Mouse (Mus musculus) heart, embryonic 15.5 days (tissue): ENCODE measurements at regions not wholly inside any gene's neighbourhood (a gene's known extent, or its start where the extent isn't known, plus 50 kb on each side); places are given as distances from the start of the nearest gene placed in this dataset.
A peak's percentile ranks its signal among the peaks of the same experiment; 100 is the strongest.

Experiments used
- ATAC-seq: fragments of 200-750 bp; cut with Nextera tagmentation; replicated peaks from 2 replicates; pipeline ENCODE4 v1.8.0; 2017; ENCODE audit warnings: low read depth, moderate TSS enrichment; ENCODE audit not compliant: insufficient number of reproducible peaks, insufficient read depth, low FRiP score
- H3K27ac ChIP-seq: fragments of 300-500 bp; sonication (generic); 2 replicates; pipeline ENCODE4 v1.5.1; 2015; ENCODE audit warnings: mild to moderate bottlenecking, inconsistent platforms
- H3K27me3 ChIP-seq: fragments of 300-500 bp; sonication (generic); 2 replicates; pipeline ENCODE4 v1.6.1; 2015; ENCODE audit warnings: inconsistent platforms
- H3K36me3 ChIP-seq: fragments of 300-500 bp; sonication (generic); 2 replicates; pipeline ENCODE4 v1.6.1; 2015; ENCODE audit warnings: mild to moderate bottlenecking, inconsistent platforms
- H3K4me1 ChIP-seq: fragments of 300-500 bp; sonication (generic); replicated peaks from 2 replicates; pipeline ENCODE4 v1.6.1; 2015; ENCODE audit warnings: inconsistent platforms
- H3K4me2 ChIP-seq: fragments of 300-500 bp; sonication (generic); 2 replicates; pipeline ENCODE4 v1.6.1; 2015; ENCODE audit warnings: inconsistent platforms, mild to moderate bottlenecking, moderate library complexity
- H3K4me3 ChIP-seq: fragments of 300-500 bp; sonication (generic); 2 replicates; pipeline ENCODE4 v1.5.1; 2015; ENCODE audit warnings: mild to moderate bottlenecking, inconsistent platforms
- H3K9ac ChIP-seq: fragments of 300-500 bp; sonication (generic); 2 replicates; pipeline ENCODE4 v1.6.1; 2015; ENCODE audit warnings: mild to moderate bottlenecking, inconsistent platforms
- H3K9me3 ChIP-seq: fragments of 300-500 bp; sonication (generic); replicated peaks from 2 replicates; pipeline ENCODE4 v1.6.1; 2016; ENCODE audit warnings: inconsistent platforms
- WGBS: fragments of 180-500 bp; shearing (Covaris S2); methylation state at CpG from one replicate; pipeline ENCODE4 v1.1.7; 2015; ENCODE audit warnings: mixed read lengths; 5-methylcytosine and 5-hydroxymethylcytosine counted together

DNA sequence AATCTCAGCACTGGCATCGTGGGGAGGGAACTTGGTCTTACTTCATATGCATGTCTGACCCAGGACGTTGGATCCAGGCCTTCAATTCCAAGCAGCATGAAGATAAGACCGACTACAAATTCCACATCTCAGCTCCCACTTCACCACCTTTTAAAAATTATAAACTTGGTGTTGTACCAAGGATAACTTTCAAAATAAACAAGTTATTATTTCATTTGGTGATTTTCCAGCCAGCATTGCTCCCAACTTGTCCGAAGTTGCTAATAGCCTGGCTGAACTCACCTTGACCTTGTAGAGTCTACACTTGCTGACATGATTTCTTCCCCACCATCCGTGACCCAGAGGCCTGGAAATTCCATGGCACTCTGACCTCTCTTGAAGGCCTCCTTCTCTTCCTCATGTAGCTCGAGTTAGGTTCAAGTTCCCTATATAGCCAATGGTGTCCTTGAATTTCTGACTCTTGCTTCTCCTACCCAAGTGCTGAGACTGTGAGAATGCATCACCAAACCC is 123.7 kb downstream of the Thbs2 start:
- Histone ChIP-seq H3K4me3 (no peak overlapping the region), H3K4me1 (no peaks in the 10 kb centered on the region), H3K9ac (no peak overlapping the region), H3K27ac (no peak overlapping the region), H3K36me3 (no peaks in the 10 kb centered on the region), H3K27me3 (no peaks in the 10 kb centered on the region), H3K4me2 (no peak overlapping the region), H3K9me3 (no peaks in the 10 kb centered on the region)
- WGBS, result 41% methylated on average over 6 of the region's 6 CpGs
- ATAC-seq, result 0 out of 2 replicates have a peak, but pooled peaks have one; percentile 14

DNA sequence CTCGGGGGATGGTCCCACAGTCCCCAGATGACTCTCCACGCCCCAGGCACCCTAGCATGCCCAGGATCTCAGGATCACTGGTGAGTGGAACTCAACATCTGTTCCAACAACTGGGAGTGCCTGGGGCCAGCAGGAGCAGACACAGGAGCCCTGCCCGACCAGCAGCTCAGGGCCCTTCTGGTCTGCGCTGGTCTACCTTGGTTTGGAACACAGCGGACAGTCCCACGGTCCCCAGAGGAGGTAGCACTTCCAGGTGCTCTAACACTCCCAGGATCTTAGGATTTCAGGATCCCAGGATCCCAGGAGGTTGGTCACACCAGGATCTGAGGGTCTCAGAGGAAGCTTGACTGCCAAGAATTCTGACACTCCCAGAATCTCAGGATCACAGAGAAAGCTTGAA is 131.8 kb downstream of the Thbs2 start:
- no peak overlapping the region for H3K9ac ChIP-seq
- no peak overlapping the region for H3K4me2 ChIP-seq
- no peaks in the 10 kb centered on the region for H3K27me3 ChIP-seq
- H3K36me3 ChIP-seq, result no peaks in the 10 kb centered on the region
- no peak for ATAC-seq
- H3K27ac ChIP-seq, result no peak overlapping the region
- no peaks in the 10 kb centered on the region for H3K4me1 ChIP-seq
- no peaks in the 10 kb centered on the region for H3K9me3 ChIP-seq
- no peak overlapping the region for H3K4me3 ChIP-seq
- 76% methylated on average over 6 of the region's 6 CpGs for WGBS

DNA sequence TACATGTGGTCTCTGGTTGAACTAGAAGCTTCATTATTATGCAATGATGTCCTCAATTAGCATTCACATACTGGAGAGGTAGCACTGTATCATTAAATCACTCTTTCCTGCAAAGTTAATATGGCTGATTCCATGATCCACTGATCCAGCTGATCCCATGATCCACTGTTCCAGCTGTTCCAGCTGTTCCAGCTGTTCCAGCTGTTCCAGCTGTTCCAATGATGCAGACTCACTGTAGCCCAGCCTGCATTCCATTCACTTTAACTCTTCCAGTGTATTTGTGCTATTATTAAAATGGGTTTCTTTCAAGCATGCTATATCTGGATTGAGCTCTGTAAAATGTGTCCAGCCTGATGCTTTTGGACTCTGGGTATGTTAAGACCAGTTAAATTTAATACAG is 136.8 kb downstream of the Thbs2 start:
- ATAC-seq, result no peak
- Histone ChIP-seq H3K27ac (no peak overlapping the region), H3K4me2 (no peak overlapping the region), H3K4me1 (peaks cover 4% of the 10 kb centered on the region; the same call in 1 of the 2 replicates), H3K36me3 (no peaks in the 10 kb centered on the region), H3K9ac (no peak overlapping the region), H3K27me3 (no peaks in the 10 kb centered on the region), H3K9me3 (no peaks in the 10 kb centered on the region), H3K4me3 (no peak overlapping the region)

DNA sequence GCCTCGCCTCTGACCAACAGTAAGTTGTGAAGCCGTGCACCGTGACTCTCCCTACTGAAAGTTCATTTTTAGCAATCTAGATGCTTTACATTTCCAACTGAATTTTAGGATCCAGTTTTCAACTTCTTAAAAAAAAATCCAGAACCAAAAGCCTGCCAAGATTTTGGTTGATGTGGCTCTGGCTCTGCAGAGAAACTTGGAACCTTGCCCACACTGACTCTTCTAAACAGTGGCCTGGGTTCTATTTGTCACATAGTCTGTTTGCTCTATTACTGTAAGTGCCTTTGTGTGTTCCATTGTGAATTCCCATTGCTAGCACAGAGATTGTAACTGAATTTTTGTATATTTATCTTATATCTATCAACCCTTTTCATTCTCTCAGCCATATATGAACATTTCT is 140.8 kb downstream of the Thbs2 start:
- Histone ChIP-seq H3K27ac (no peak overlapping the region), H3K9ac (no peak overlapping the region), H3K27me3 (no peaks in the 10 kb centered on the region), H3K36me3 (no peaks in the 10 kb centered on the region), H3K4me3 (no peak overlapping the region), H3K9me3 (no peaks in the 10 kb centered on the region), H3K4me1 (peaks cover 4% of the 10 kb centered on the region; the same call in 1 of the 2 replicates), H3K4me2 (no peak overlapping the region)
- WGBS, result 64% methylated on average over 3 of the region's 3 CpGs
- no peak for ATAC-seq

DNA sequence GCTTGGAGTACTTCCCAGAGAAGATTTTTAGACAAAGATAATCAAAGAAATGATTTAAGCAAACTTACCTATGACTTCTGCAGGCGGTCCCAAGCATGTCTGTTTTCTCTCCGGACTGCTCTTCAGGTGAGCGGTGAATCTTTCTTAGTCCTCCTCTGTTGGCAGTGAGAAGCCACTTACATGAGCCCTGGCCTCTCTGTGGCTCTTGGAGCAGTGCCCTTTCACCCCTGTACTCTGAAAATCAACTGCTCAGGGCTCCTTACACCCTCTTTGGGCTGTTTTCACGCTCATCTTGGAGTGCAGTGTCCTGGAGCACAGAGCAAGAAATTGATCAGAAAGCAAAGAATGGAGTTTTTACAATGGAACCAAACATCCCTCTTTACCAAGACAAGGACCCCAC is 142.0 kb downstream of the Thbs2 start:
- Histone ChIP-seq H3K36me3 (no peaks in the 10 kb centered on the region), H3K9me3 (no peaks in the 10 kb centered on the region), H3K4me2 (no peak overlapping the region), H3K9ac (no peak overlapping the region), H3K27me3 (no peaks in the 10 kb centered on the region), H3K27ac (no peak overlapping the region), H3K4me3 (no peak overlapping the region), H3K4me1 (peaks cover 4% of the 10 kb centered on the region; the same call in 1 of the 2 replicates)
- WGBS, result 82% methylated on average over 4 of the region's 4 CpGs
- ATAC-seq, result no peak

DNA sequence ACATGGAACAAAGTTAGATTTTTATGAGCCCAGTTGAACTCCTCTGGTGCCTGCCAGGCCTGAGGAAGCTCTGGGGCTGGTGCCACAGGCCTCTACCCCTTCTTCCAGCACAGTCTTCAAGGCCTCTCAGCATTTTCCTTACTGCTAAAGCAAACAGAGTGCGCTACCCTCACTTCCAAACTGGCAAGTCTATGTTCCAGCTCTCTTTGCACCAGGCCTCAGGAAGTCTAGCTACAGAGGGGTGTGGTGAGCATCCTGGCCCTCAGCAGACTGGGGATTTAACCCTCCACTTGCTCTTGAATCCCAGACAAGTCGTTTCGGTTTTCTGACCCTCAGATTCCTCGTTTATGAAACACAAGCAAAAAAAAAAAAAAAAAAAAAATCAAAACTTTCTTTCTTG is 142.4 kb downstream of the Thbs2 start:
- Histone ChIP-seq H3K4me1 (peaks cover 4% of the 10 kb centered on the region; the same call in 1 of the 2 replicates), H3K4me3 (no peak overlapping the region), H3K4me2 (no peak overlapping the region), H3K9me3 (no peaks in the 10 kb centered on the region), H3K27me3 (no peaks in the 10 kb centered on the region), H3K27ac (no peak overlapping the region), H3K36me3 (no peaks in the 10 kb centered on the region), H3K9ac (no peak overlapping the region)
- WGBS, result 60% methylated on average over 4 of the region's 4 CpGs
- ATAC-seq, result no peak

DNA sequence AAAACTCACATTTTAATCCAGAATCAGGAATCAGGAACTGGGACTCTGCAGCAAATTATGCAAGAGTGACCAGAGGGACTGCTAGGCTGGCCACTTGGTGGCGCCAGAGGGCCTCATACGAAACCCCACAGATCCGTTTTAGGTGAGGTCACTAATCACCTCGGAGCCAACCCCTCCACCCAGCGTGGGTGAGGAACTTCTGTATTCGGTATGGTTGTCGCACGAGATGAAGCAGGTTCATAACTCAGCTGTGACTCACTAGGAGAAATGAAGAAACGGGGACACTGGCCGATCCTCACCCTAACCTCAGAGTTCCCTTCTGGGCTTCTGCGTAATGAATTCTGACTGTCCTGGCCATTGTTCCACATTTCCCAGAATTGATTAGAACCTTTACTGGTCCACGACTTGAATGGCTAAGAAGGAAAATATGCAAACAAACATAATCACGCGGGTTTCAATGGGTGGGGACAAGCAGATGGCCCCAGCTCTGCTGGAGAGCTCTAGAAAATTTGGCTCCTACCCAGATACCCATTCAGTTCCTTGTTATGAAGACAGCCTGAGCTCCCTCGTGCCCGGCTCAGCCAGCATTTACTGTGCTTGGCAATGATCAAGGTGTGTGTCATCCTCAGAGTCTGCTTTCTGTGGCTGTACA is 148.1 kb downstream of the Thbs2 start:
- ATAC-seq, result no peak
- 28% methylated on average over 16 of the region's 16 CpGs for WGBS

DNA sequence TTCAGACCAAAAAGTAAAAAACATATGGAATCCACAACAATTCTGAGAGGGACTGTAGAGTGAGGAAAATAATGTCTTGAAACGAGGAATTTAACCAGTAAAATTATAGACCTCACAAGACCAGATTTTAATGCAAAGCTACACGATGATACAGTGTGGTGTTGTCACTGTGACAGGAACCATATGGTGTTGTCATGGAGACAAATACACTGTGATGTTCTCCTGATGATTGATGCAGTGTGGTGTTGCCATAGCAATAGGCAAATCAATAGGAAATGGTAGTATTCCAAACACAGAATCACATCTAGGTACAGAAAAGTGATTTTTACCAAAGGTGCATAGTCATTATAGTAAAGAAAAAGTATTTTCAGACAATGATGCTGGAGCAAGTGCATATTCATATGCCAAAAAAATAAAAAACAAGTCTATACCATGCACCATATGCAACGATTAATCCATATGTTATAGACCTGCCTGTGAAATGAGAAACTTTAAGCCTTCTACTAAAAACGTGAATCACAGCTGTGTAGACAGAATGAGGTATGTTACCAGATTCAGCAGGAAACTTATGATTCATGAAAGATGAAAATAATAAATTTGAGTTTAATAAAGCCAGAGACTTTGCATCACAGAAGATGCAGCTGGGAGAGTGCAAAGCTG is 149.6 kb downstream of the Thbs2 start:
- Histone ChIP-seq H3K36me3 (no peaks in the 10 kb centered on the region), H3K9ac (no peak overlapping the region), H3K27ac (no peak overlapping the region), H3K4me3 (no peak overlapping the region), H3K9me3 (no peaks in the 10 kb centered on the region), H3K4me1 (peaks cover 6% of the 10 kb centered on the region; the same call in 1 of the 2 replicates), H3K4me2 (no peak overlapping the region), H3K27me3 (no peaks in the 10 kb centered on the region)
- no peak for ATAC-seq
- WGBS, result 45% methylated on average over 4 of the region's 4 CpGs

More for the DNA sequence above, 148.1 kb downstream of the Thbs2 start:
- no peaks in the 10 kb centered on the region for H3K27me3 ChIP-seq
- peak overlapping the region; percentile 16; the same call in 1 of the 2 replicates for H3K4me2 ChIP-seq
- no peak overlapping the region for H3K4me3 ChIP-seq
- no peaks in the 10 kb centered on the region for H3K9me3 ChIP-seq
- no peaks in the 10 kb centered on the region for H3K36me3 ChIP-seq
- no peak overlapping the region for H3K9ac ChIP-seq
- H3K27ac ChIP-seq, result no peak overlapping the region
- peaks cover 3% of the 10 kb centered on the region; the same call in 1 of the 2 replicates for H3K4me1 ChIP-seq

DNA sequence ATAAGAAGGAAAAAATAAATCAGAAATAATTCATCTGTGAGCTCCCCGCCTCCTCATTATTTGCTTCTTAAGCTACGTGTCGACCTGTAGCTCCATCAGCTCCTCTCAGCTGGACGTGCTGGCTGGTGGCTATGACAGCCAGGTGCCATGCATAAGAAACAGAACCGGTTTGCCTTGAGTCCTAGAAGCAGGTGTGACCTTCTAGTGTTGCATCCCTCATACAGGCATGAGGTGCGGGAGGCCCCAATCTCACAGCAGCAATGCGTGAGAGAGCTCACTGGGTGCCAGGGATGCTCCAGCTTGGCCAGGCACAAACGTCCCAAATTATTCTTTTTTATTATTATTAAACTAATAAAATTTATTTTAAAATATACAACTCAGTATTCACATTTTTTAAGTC is 153.0 kb downstream of the Thbs2 start:
- Histone ChIP-seq H3K4me2 (no peak overlapping the region), H3K9ac (no peak overlapping the region), H3K36me3 (no peaks in the 10 kb centered on the region), H3K27me3 (no peaks in the 10 kb centered on the region), H3K27ac (no peak overlapping the region; the same call in 1 of the 2 replicates), H3K9me3 (no peaks in the 10 kb centered on the region), H3K4me3 (no peak overlapping the region), H3K4me1 (peaks cover 4% of the 10 kb centered on the region; the same call in 1 of the 2 replicates)
- no peak for ATAC-seq
- whole genome bisulfite sequencing, result 62% methylated on average over 8 of the region's 8 CpGs

DNA sequence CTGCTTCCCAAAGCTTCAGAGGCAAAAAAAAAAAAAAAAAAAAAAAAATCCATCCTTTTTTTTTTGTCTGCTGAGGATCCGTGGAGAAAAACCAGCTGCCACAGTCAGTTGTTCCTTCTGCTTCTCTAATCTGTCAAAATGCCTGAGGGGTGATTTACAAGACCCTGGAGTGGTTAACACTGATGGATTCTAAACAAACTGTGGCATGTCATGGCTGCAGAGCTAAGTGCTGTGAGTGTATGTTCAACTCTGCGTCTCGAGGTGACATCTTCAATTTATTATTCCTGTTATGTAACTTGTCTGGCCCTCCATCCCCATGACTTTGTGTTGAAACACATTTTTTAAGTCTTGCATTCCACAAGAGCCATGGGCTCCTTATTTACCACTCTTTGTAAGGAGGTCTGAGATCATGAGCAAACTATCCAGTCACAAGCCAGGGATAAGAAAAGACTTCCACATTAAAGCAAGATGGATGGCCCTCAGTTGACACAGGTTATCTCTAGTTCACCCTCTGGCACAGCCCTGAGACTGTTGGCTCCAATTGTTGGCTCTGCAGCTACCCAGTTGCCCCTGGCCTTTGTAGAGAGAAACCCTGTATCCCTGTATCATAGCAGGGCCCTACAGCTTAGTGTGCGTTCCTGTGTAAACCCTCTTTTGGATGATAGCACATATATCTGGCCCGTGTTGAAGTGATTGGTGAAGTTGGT is 153.6 kb downstream of the Thbs2 start:
- Histone ChIP-seq H3K36me3 (no peaks in the 10 kb centered on the region), H3K9me3 (no peaks in the 10 kb centered on the region), H3K9ac (no peak overlapping the region), H3K4me2 (no peak overlapping the region), H3K4me1 (0 out of 2 replicates have a peak, but pooled peaks cover 3% of the 10 kb centered on the region), H3K27me3 (no peaks in the 10 kb centered on the region), H3K4me3 (no peak overlapping the region), H3K27ac (peak overlapping the region; percentile 43; the same call in 1 of the 2 replicates)
- ATAC-seq, result peak; percentile 66
- WGBS, result 43% methylated on average over 5 of the region's 5 CpGs

DNA sequence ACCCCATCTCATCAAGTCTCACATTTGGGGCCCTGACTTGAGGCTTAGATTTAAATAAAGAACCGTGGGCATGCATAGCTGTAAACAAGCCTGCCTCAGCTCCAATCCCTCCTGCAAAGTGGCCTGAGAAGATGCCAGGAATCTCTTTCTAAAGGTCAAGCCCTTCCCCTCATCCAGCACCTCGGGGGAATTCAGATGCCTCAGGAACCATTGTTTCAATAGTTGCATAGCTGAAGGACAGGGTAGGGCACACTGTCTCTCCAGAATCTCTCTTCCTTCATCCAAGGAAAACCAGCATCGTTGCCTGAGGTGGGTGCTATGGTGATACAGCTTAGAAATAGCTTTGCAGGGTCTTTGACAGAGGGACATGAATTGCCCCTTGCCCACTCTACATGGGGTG is 154.4 kb downstream of the Thbs2 start:
- H3K9me3 ChIP-seq, result no peaks in the 10 kb centered on the region
- H3K27me3 ChIP-seq, result no peaks in the 10 kb centered on the region
- no peak overlapping the region for H3K9ac ChIP-seq
- no peaks in the 10 kb centered on the region for H3K36me3 ChIP-seq
- H3K4me1 ChIP-seq, result 0 out of 2 replicates have a peak, but pooled peaks cover 3% of the 10 kb centered on the region
- peak overlapping the region; percentile 43; the same call in 1 of the 2 replicates for H3K27ac ChIP-seq
- no peak overlapping the region for H3K4me2 ChIP-seq
- ATAC-seq, result no peak
- 33% methylated on average over 3 of the region's 3 CpGs for WGBS
- H3K4me3 ChIP-seq, result no peak overlapping the region
